In the genomic region with DNA sequence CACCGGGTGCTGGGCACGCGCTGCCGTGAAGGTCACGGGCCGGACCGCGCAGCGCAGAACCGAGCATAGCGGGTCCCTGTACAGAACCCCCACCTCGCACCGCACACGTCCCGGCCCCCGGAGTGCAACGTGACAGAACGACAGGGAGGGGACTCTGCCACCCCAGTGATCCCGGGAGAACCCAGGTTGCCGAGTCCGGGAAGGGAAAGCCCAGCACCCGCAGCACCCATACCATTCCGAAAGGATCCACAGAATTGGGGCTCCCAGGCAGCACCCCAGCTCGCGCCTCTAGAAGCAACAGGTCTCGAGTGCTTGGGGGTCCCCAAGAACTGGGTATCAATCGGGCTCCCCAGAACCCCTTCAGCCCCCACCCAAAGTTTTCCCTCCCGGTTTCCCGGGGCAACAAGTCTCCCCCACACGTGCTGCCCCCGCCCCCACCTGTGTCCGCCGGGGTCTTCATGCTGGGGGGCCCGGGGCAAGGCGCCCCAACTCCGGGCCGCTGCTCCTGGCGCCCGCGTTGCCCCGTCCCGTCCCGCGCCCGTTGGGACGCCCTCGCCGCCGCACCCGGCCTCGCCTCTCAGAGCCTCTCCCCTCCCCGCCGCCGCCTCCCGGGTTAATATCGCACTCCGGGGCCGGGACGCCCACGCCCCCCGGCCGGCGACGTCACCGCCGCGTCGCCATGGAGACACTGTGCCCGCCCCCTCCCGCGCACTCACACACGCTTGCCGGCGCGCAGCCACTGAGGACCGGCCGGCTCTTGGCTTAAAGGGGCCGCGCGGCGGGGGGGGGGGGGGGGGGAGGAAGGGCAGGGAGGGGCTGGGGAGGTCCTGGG, we compare ENCODE assay signal across 8 mouse cellular contexts. TPM values are rescaled to one million over a fixed set of nuclear protein-coding genes. Genes with fewer than 3 reads are reported as not detected.
DNase-seq lines count a peak whose midpoint lies in the region; ATAC-seq and TF ChIP-seq lines count a peak whose summit lies in the region.

A gene (minus strand): TSS at position 621 of the 832 bp plus-strand sequence.

- no peaks in the 10 kb centered on the region for H3K27me3 ChIP-seq in hindbrain, embryonic 16.5 days (replicated peaks; ENCODE audit: control insufficient read depth, insufficient read depth, low read length)

- peaks cover 47% of the 10 kb centered on the region for H3K4me1 ChIP-seq in hindbrain, embryonic 16.5 days (ENCODE audit: control insufficient read depth, insufficient read depth, low read depth, low read length)

- no peaks in the 10 kb centered on the region for H3K9me3 ChIP-seq in hindbrain, embryonic 16.5 days (ENCODE audit: control insufficient read depth, low read length)

- no peaks in the 10 kb centered on the region for H3K36me3 ChIP-seq in hindbrain, embryonic 16.5 days (ENCODE audit: control insufficient read depth, insufficient read depth, low read length)

- no peak for TF ChIP-seq CTCF in gastrocnemius, adult 2 months (IDR thresholded peaks at IDR 0.05)

- peak within 1 kb of the TSS; percentile 95 for H3K4me3 ChIP-seq in gastrocnemius, adult 2 months
- H3K4me3 ChIP-seq in hindbrain, embryonic 16.5 days (ENCODE audit: low read length): peak within 1 kb of the TSS; percentile 86

- intact Hi-C loops in gastrocnemius, adult 2 months (cut with DNase I): no loop called here

- H3K27ac ChIP-seq in gastrocnemius, adult 2 months: peak within 1 kb of the TSS; percentile 97
- H3K27ac ChIP-seq in hindbrain, embryonic 16.5 days (ENCODE audit: low read depth, low read length): peak within 1 kb of the TSS; percentile 91

- ATAC-seq in common myeloid progenitor, adult 5-6 weeks (replicated peaks; ENCODE audit: low read depth, poor library complexity, severe bottlenecking): peak; percentile 62
- peak; percentile 82 for ATAC-seq in hindbrain, embryonic 16.5 days

- WGBS in hindbrain, embryonic 16.5 days: under 1% methylated on average over 68 of the region's 81 CpGs

- H3K9ac ChIP-seq in hindbrain, embryonic 16.5 days (ENCODE audit: low read depth, low read length): peak within 1 kb of the TSS; percentile 79

- peak within 1 kb of the TSS; percentile 99 for H3K4me2 ChIP-seq in hindbrain, embryonic 16.5 days (ENCODE audit: low read length)

- DNase-seq in ZHBTc4 (ENCODE audit: low read depth, low spot score): peak; percentile 97
- peak; percentile 97 for DNase-seq in gastrocnemius, adult 2 months
- peak; percentile 94 to 96 for DNase-seq in left cerebral cortex, adult 18-20 months (ENCODE audit: low spot score in 2 of 2)
- DNase-seq in lung, postnatal 4 days: peak; percentile 97
- DNase-seq in retina, postnatal 1 day: peak; percentile 94
- peak; percentile 91 to 94 for DNase-seq in urinary bladder, adult 18-20 months (ENCODE audit: low spot score in 2 of 2)

RNA-seq across cellular contexts. Expression of the gene that starts here (rescaled TPM):
- total RNA-seq in common myeloid progenitor, adult 5-6 weeks (2017): 8.9 and 10.9 TPM in 2 replicates
- total RNA-seq in gastrocnemius, adult 2 months (2021): 1 to 10 TPM; 5.4 to 7.4 TPM
- 3.7 and 4.3 TPM in 2 replicates for polyA plus RNA-seq in hindbrain, embryonic 16.5 days (2015; fragmentation: Nextera tagmentation; extraction: Ambion mirVana)
- total RNA-seq in left cerebral cortex, adult 18-20 months (2021): 10 to 100 TPM; 60.8 to 65.2 TPM

Comparison
In these comparisons a context has a peak if more than half of its experiments do, and no peak if none do; other contexts are left out.
1. Peak in every context shown above with its lines: DNase-seq, ATAC-seq, H3K4me3 ChIP-seq and H3K27ac ChIP-seq.